Mouse (Mus musculus) naive thymus-derived CD4-positive, alpha-beta T cell, adult 2 months (primary cell): ENCODE data around the gene Acat1.
A peak's percentile ranks its signal among the peaks of the same experiment; 100 is the strongest.

Source experiments
- DNase-seq: peaks from one replicate; pipeline ENCODE4 v3.0.0-alpha.2; 2011; ENCODE audit warnings: low read depth

Acat1 gene

GRCm38 (mm10) chr9:53609968-53610781, at the start of gene Acat1:
Acat1 (minus strand) TSS chr9:53610382.
- peak; percentile 90 for DNase-seq

DNA sequence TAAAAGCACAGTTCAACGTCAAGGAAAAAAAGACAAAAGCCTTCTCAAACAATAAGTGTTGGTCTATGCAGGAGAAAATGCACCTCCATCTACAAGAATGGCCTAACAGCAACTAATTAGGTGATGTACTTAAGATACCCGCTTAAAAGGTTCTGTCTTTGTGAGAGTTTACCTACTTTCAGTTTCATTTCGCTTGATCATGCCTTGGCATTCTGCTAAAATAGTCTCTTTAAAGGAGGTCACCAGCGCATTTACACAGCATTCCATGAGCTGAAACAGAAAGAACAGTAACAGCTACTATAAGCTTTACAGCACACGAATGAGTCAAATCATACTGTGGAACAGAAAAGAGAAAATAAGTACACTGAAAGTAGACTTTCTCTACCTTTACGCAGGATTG, 24.6 kb upstream of the Acat1 start:
- no peak for DNase-seq

- no peak for DNase-seq
These were observed 5.1 kb upstream of the Acat1 start for GRCm38 (mm10) chr9:53615246-53615645.

GRCm38 (mm10) chr9:53614286-53614685, 4.1 kb upstream of the Acat1 start:
- DNase-seq, result no peak

- no peak for DNase-seq
These were observed 745 bp downstream of the Acat1 start for GRCm38 (mm10) chr9:53609306-53609967.

DNA sequence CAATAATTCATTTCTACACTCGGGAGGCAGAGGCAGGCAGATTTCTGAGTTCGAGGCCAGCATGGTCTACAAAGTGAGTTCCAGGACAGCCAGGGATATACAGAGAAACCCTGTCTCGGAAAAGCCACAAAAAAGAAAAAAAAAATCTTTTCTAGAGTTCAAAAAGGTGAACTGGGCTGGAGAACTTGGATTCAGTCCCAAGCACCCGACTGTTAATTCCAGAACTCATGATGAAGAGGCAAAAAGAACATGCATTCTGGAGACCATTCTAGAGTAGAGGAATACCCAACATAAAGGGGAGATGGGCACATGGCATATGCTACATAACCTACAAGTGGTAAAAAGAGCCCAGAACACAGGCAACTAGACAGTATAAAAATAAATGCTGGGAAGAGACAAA, 2.4 kb downstream of the Acat1 start:
- no peak for DNase-seq

DNA sequence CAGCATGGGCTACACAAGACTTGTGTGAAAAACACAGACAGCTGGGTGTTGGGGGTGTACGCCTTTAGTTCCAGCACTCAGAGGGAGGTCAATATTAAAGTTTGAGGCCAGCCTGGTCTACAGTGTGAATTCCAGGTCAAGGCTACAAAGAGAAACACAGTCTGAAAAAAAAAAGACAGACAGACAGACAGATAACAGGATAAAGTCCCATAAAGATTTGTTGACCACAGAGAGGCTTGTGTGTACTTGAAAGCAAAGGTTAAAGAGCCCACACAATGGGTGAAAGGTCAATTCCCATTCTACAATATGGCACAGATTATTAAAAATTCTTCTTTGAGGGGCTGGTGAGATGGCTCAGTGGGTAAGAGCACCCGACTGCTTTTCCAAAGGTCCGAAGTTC, 3.0 kb downstream of the Acat1 start:
- no peak for DNase-seq

DNA sequence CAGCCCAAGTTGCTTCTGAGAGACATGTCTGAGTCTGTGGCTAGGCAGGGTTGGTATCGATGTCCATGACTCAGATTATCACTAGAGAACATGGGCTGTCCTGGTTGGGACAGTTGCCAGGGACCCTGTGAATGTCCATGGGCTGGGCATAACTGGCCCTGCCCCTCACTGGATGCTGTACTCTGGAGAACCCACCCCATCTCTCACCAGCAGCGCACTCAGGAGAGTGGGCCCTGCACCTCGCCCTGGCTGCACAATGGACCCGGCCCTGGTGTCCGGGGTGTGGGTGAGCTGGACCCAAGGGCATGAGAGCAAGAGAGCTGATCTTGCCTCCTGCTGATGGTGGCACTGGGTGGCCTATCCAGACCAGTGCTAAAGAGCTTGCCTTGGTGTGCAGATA, 5.2 kb downstream of the Acat1 start:
- no peak for DNase-seq

GRCm38 (mm10) chr9:53603849-53604248, 6.3 kb downstream of the Acat1 start:
- no peak for DNase-seq

DNA sequence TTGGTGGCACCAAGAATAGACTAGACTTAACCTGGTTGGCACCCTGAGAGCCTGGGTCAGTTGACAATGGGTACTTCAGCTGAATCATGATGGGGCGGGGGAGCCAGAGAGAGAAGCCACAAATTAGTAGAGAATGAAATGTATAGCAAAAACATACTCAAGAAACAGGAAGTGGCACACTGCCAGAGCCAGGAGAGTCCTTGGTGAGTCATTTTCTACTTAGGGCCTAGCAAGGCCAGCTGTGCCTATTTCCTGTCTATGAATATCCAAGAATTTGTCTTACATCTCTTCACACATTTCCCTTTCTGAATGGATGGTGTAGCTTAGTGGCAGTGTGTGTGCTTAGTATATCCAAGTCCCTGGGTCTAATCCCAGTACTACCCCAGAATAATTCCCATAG, 6.8 kb downstream of the Acat1 start:
- peak; percentile 63 for DNase-seq

- DNase-seq, result no peak
These were observed 8.6 kb downstream of the Acat1 start for GRCm38 (mm10) chr9:53601541-53601940.

DNA sequence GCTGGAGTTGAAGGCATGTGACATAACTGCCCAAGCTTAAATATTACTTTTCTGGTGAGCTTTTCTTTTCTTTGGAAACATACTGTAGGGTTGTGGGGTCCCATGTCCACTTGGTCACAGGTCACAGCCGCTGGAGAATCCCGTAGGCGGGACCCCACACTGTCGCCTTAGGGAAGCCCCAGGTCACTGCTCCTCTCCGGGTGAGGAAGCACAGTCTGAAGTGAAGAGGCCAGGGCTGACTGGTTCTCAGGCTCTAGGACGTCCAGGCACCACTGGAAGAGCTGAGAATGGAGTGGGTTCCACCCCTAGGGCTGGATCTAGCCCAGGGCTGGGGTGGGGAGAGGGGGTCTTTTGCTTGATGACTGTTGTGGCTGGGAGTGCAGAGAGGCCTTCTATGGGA, 11.6 kb downstream of the Acat1 start:
- no peak for DNase-seq

DNA sequence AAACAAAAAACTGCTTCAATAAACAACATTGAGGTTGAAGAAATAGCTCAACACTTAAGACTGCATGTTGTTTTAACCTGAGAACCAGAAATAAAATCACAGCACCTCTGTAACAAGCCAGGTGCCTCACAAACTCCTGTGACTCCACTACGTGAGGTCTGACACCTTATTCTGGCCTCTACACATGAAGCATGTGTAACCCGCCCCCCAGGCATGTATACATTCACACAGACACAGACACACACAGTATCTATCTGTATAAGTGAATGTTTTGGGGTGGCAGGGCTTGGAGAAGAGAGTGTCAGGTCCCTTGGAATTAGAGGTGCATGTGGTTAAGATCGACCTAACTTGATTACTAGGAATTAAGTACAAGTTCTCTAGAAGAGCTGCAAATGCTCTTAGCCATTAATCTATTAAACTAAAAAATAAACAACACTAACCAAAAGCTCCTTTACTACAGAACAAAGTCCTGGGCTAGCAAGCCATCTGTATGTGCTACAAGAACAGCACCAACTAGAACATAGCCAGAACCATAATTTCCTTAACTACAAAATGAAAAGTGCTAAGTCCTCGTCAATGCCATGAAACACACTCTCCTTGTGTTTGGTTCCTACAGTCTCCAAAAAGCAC, 13.1 kb downstream of the Acat1 start:
- no peak for DNase-seq

DNA sequence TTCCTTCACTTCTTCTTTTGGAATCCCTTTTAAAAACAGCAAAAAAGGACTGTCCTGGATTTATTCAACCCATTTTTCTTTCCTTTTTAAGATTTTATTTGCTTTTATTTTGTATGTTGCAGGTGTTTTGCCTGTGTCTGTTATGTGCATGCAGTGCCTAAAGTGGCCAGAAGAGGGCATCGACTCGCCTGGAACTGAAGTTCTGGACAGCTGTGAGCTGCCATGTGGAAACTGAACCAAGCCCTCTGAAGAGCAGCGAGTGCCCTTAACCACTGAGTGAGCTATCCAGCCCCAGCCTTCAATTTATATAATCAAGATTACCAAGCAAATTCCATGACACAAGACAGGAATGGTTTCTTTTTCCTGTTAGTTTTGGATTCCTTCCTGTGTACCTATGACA, 15.4 kb downstream of the Acat1 start:
- peak; percentile 86 for DNase-seq

- DNase-seq, result no peak
These were observed 28.3 kb downstream of the Acat1 start for GRCm38 (mm10) chr9:53581870-53582269.

- DNase-seq, result no peak
These were observed 34.5 kb downstream of the Acat1 start for GRCm38 (mm10) chr9:53575721-53576120.

DNA sequence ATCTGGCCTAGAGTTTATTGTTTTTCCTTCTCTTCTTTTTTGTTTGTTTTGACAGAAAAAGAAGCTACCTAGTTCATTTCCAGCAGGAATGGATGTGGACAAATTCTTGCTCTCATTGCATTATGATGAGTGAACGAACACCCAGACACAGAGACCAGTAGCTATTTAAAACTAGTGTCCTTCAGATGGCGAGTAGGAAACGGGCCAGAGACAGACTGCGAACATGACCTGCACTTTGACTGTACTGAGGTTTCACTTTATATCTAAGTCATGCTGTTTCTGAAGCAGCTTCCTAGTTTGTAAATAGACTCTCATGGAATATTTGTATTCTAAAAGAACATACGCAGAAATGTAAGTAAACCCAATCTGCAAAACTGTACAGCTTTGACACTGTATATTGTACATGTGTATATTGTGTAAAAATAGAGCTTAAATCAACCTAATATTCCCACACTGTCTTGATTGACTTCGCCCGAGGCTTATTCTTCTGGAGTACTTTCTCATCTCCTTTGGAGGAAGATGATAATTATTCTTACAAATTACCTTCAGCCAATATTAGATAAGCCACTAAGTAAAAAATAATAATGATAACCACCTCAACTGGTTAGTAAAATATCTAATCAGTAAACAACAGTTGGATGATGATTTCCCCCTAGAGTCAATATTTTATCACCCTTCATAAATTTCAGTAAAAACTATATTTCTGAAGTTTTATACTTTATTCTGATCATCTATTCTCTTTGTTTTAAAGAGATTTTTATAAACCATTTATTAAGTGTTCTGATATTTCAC, 37.5 kb downstream of the Acat1 start:
- no peak for DNase-seq

DNA sequence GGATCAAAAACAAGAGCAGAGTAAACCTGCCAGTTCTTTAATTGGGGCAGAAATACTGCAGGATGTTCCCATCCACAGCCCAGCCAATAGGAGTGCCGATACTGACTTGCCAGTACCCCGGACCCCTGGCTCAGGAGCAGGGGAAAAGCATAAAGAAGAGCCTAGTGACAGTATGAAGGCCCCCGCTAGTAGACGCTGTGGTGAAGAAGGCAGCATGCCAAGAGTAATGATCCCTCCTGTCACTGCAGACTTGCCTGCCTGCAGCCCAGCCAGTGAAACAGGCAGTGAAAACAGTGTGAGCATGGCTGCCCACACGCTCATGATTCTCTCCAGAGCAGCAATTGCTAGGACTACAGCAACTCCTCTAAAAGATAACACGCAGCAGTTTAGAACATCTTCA, 39.5 kb downstream of the Acat1 start:
- DNase-seq, result no peak

DNA sequence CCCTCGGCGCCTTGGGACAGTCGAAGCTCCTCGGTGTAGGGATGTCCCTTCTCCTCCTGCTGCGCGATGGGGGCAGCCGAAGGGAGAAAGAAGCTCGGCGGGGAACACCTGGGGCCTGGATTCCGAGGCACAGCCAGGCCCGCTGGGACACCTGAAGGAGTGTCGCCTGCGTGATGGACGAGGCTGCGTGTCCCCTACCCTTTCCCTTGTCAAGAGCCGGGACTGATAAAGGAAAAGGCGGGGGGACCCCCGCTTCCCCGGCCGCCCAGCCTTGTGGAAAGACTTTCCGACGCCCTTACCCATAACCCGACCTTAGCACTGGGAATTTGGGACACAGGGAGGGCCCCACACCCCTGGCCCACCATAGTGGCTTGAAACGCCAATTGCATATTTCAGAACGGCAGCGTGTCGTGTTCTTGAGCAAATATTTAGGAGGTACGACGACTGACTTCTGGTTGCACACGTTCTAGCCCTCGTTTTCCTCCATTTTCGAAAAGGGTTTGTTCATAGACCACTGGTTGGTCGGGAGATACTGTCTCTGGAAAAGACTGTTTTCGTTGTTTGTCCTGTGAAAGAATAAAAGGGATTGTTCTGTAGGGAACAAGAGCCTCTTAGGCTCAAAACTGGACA, 72.7 kb downstream of the Acat1 start:
- DNase-seq, result peak; percentile 45

- DNase-seq, result peak; percentile 100
These were observed 73.4 kb downstream of the Acat1 start, which contains the start of the genes Atm and Npat for GRCm38 (mm10) chr9:53536558-53537320. Atm (minus strand) TSS chr9:53536740. Npat (plus strand) TSS chr9:53537047.
